Mouse (Mus musculus) midbrain, embryonic 16.5 days (tissue): ENCODE results near the gene Ilf3. TPM values are rescaled to one million over a fixed set of nuclear protein-coding genes. Genes with fewer than 3 reads are reported as not detected.

Experiments
- ATAC-seq: fragments of 200-750 bp; cut with Nextera tagmentation; 2 replicates; pipeline ENCODE4 v1.8.0; 2017; ENCODE audit warnings: moderate TSS enrichment
- H3K27ac ChIP-seq: fragments of 300-500 bp; sonication (generic); 2 replicates; pipeline ENCODE4 v1.5.1; 2014; ENCODE audit warnings: mild to moderate bottlenecking, low read length, mixed read lengths
- H3K27me3 ChIP-seq: fragments of 300-500 bp; sonication (generic); 2 replicates; pipeline ENCODE4 v1.6.1; 2014; ENCODE audit warnings: low read depth, low read length, mixed read lengths; ENCODE audit not compliant: control insufficient read depth, insufficient read depth
- H3K36me3 ChIP-seq: fragments of 300-500 bp; sonication (generic); 2 replicates; pipeline ENCODE4 v1.6.1; 2014; ENCODE audit warnings: mild to moderate bottlenecking, low read length, moderate library complexity, mixed read lengths; ENCODE audit not compliant: control insufficient read depth, insufficient read depth
- H3K4me1 ChIP-seq: fragments of 300-500 bp; sonication (generic); 2 replicates; pipeline ENCODE4 v1.6.1; 2014; ENCODE audit warnings: mild to moderate bottlenecking, low read length, mixed read lengths; ENCODE audit not compliant: control insufficient read depth, insufficient read depth
- H3K4me2 ChIP-seq: fragments of 300-500 bp; sonication (generic); 2 replicates; pipeline ENCODE4 v1.6.1; 2014; ENCODE audit warnings: mild to moderate bottlenecking, low read length, mixed read lengths
- H3K4me3 ChIP-seq: fragments of 300-500 bp; sonication (generic); 2 replicates; pipeline ENCODE4 v1.5.1; 2014; ENCODE audit warnings: low read depth, mild to moderate bottlenecking, low read length, moderate library complexity, mixed read lengths
- H3K9ac ChIP-seq: fragments of 300-500 bp; sonication (generic); 2 replicates; pipeline ENCODE4 v1.6.1; 2014; ENCODE audit warnings: low read depth, low read length, mixed read lengths
- H3K9me3 ChIP-seq: fragments of 300-500 bp; sonication (generic); replicated peaks from 2 replicates; pipeline ENCODE4 v1.6.1; 2014; ENCODE audit warnings: mild to moderate bottlenecking, low read length, mixed read lengths; ENCODE audit not compliant: control insufficient read depth, poor library complexity, severe bottlenecking
- WGBS: fragments of 180-500 bp; shearing (Covaris S2); extraction: QIAGEN DNeasy Blood & Tissue Kit; methylation state at CpG from one replicate; pipeline ENCODE4 v1.1.7; 2014; 5-methylcytosine and 5-hydroxymethylcytosine counted together
- polyA plus RNA-seq: library from polyadenylated mRNA; unstranded; fragments of >200 nt; fragmentation: Nextera tagmentation; extraction: Ambion mirVana; gene quantifications from 2 replicates; pipeline ENCODE4 v1.2.1, GENCODE M21; 2015

Ilf3 gene
- polyA plus RNA-seq, 1 experiment from 2014 or later, result 228 TPM

DNA sequence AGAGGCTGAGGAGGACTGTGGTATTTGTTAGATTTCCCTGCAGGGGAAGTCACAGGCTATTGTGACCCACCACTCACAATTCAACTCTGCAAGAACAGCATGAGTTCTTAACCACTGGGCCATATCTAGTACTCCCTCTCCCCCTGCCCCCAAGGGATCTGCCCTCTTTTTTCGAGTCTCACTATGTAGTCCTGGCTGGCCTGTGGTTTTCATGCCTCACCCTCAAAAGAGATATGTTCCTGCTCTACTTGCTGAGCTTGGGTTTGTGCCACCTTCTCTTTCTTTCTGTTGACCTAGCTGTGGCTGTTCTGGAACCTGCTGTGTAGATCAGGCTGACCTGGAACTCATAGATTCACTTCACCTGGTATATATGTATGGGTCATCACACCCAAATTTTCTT is 4.8 kb downstream of the Ilf3 start:
- no peak overlapping the region for H3K27ac ChIP-seq
- no peaks in the 10 kb centered on the region for H3K36me3 ChIP-seq
- H3K27me3 ChIP-seq, result no peaks in the 10 kb centered on the region
- no peak overlapping the region for H3K9ac ChIP-seq
- 76% methylated on average over 1 of the region's 1 CpGs for WGBS
- no peak overlapping the region for H3K4me2 ChIP-seq
- no peaks in the 10 kb centered on the region for H3K9me3 ChIP-seq
- no peak for ATAC-seq
- H3K4me1 ChIP-seq, result peaks cover 24% of the 10 kb centered on the region
- H3K4me3 ChIP-seq, result no peak overlapping the region

DNA sequence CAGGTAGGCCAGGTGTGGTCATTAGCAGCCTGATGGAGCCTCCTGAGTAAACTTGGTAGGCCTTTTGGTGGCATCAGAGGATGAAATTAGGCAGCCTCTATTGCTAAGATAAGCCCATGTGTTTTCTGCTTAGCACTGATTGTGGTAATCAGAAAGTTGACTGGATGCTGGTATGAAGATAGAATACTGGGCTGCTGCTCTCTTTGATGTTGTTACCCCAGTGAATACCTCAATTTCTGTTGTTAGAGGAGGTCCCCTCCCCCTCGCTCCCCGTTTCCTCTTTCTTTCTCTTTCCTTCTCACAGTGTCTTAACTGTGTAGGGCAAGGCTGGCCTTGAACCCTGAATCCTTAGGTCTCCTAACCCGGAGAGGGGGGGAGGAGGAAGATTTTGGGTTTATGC is 11.5 kb downstream of the Ilf3 start:
- no peak overlapping the region for H3K4me3 ChIP-seq
- 89% methylated on average over 3 of the region's 3 CpGs for WGBS
- no peak for ATAC-seq
- no peak overlapping the region for H3K4me2 ChIP-seq
- H3K9me3 ChIP-seq, result no peaks in the 10 kb centered on the region
- H3K4me1 ChIP-seq, result peaks cover 16% of the 10 kb centered on the region
- no peak overlapping the region for H3K9ac ChIP-seq
- no peaks in the 10 kb centered on the region for H3K27me3 ChIP-seq
- H3K36me3 ChIP-seq, result no peaks in the 10 kb centered on the region
- H3K27ac ChIP-seq, result no peak overlapping the region

DNA sequence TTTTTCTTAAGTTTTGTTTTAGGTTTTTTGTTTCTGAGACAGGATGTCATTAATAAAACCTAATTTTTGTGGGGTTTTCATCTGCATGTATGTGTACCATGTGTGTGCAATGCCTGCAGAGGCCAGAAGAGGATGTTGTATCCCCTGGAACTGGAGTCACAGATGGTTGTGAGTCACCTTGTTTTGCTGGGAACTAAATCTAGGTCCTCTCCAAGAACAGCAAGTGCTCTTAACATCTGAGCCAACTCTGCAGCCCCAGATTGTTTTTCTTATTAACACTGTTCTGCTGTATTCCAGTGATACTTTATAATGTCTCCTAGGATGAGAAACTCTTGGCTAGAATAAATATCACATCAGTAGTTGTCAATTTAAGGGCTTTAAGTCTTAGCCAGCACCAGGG is 13.2 kb downstream of the Ilf3 start:
- H3K36me3 ChIP-seq, result no peaks in the 10 kb centered on the region
- ATAC-seq, result no peak
- peaks cover 19% of the 10 kb centered on the region for H3K4me1 ChIP-seq
- no peak overlapping the region for H3K27ac ChIP-seq
- H3K9me3 ChIP-seq, result no peaks in the 10 kb centered on the region
- H3K27me3 ChIP-seq, result no peaks in the 10 kb centered on the region
- H3K4me3 ChIP-seq, result no peak overlapping the region
- H3K4me2 ChIP-seq, result no peak overlapping the region
- H3K9ac ChIP-seq, result no peak overlapping the region

DNA sequence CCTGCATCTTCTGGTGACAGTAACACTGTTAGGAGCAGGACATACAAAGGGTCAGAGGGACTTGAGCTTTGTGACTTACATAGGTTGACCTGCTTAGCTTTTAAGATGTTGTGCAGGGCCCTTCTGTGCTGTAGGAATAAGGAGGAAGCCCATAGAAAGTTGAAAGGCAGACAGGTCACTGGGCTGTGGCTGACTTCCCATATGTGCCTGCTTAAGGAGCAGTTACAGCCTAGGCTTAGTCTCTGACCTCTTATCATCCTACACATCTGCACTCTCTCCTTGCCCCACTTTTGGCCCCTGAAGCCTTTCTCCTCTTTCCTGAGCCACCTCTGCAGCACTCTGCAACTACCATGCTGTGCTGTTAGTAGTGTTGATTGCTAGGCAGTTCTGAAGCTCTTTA is 16.3 kb downstream of the Ilf3 start:
- no peaks in the 10 kb centered on the region for H3K27me3 ChIP-seq
- H3K4me1 ChIP-seq, result peaks cover 9% of the 10 kb centered on the region
- no peak for ATAC-seq
- H3K36me3 ChIP-seq, result 0 out of 2 replicates have a peak, but pooled peaks cover under 1% of the 10 kb centered on the region
- no peak overlapping the region for H3K27ac ChIP-seq
- H3K4me2 ChIP-seq, result no peak overlapping the region
- no peak overlapping the region for H3K9ac ChIP-seq
- H3K4me3 ChIP-seq, result no peak overlapping the region
- no peaks in the 10 kb centered on the region for H3K9me3 ChIP-seq

DNA sequence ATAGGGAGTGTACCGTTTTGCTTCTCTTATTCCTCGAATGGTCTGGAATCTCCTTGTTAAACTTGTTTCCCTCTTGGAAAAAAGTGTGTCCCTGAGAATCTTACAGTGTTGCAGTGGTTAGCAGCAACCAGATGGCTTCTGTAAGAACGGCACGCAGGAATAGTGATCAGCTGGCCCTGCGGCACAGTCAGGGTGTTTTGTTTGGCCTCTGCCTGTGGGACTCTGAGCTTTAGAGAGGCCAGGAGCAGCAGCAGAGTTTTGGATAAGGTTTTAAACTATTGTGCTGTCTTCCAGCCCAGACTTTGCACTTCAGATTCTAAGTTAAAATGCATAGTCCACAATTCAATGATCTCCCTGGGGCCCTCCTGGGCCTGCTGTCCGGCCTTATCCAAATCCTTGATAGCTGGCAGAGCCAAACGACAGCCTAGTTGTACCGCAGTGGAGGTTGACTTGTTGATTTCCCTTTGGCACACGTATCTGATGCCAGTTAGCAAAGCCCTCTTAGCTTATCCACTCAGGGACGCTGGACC is 25.0 kb downstream of the Ilf3 start:
- Histone ChIP-seq H3K4me1 (no peaks in the 10 kb centered on the region), H3K4me2 (no peak overlapping the region), H3K9me3 (no peaks in the 10 kb centered on the region), H3K4me3 (no peak overlapping the region), H3K27ac (no peak overlapping the region), H3K27me3 (no peaks in the 10 kb centered on the region), H3K36me3 (peaks cover 52% of the 10 kb centered on the region), H3K9ac (no peak overlapping the region)
- WGBS, result 88% methylated on average over 10 of the region's 10 CpGs
- ATAC-seq, result no peak

DNA sequence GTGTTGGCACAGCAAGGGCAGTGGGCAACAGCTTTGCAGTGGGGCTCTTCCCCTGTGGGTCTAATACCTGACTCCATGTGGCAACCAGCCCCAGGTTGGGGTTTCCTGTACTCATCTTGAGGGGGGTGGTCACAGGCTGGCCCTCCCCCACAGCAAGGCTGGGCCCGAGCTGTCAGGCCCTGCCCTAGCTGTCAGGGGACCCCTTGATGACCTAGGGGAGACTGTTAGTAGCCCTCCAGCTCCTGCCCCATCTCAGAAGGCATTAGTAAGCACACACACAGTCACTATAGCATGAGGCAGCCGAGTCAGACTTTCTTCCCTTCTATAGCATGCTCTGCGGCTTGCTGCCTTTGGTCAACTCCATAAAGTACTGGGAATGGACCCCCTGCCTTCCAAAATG is 28.0 kb downstream of the Ilf3 start:
- Histone ChIP-seq H3K4me1 (no peaks in the 10 kb centered on the region), H3K4me3 (no peak overlapping the region), H3K4me2 (no peak overlapping the region), H3K36me3 (peaks cover 62% of the 10 kb centered on the region), H3K9ac (no peak overlapping the region), H3K27ac (no peak overlapping the region), H3K27me3 (no peaks in the 10 kb centered on the region), H3K9me3 (no peaks in the 10 kb centered on the region)
- ATAC-seq, result no peak
- WGBS, result 89% methylated on average over 3 of the region's 3 CpGs

DNA sequence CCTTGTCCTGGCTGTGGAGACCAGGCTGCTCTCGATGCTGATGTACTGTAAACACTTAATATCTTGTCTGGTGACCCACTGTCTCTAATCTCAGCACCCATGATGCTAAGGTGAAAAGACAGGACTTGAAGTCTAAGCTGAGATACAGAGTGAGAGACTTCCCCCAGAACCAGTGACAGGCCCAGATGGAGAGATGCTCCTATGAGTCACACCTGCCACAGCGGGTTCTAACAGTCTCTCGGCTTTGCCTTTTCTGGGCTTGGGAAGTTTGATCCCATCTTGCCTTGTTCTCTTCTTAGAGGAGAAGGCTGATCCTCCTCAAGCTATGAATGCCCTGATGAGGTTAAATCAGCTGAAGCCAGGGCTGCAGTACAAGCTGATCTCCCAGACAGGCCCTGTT is 29.5 kb downstream of the Ilf3 start:
- Histone ChIP-seq H3K36me3 (peaks cover 61% of the 10 kb centered on the region), H3K4me2 (no peak overlapping the region), H3K4me1 (no peaks in the 10 kb centered on the region), H3K9ac (no peak overlapping the region), H3K9me3 (no peaks in the 10 kb centered on the region), H3K27ac (no peak overlapping the region), H3K27me3 (no peaks in the 10 kb centered on the region), H3K4me3 (no peak overlapping the region)
- ATAC-seq, result no peak
- 95% methylated on average over 3 of the region's 3 CpGs for WGBS

DNA sequence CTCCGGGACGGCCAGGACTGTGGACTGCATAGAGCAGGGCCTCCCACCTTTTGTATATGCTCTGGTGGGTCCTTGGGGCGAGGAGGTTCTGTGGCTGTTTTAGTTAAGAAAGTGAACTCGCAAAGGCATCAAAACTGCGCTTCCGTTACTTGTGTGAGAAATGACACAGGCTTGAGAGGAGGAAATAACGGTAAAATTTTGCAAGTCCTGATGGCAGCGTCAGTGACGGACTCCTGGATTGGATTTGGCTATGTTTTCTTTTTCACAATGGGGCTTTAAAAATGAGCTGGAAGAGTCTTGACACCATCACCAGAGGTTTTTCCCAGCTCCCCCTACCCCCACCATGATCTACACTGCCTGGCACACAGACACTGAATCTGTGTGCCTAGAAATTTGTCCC is 33.4 kb downstream of the Ilf3 start:
- Histone ChIP-seq H3K36me3 (peaks cover 55% of the 10 kb centered on the region), H3K27me3 (no peaks in the 10 kb centered on the region), H3K4me3 (no peak overlapping the region), H3K9me3 (no peaks in the 10 kb centered on the region), H3K9ac (no peak overlapping the region), H3K27ac (no peak overlapping the region), H3K4me2 (no peak overlapping the region), H3K4me1 (no peaks in the 10 kb centered on the region)
- WGBS, result 94% methylated on average over 9 of the region's 9 CpGs
- ATAC-seq, result no peak

DNA sequence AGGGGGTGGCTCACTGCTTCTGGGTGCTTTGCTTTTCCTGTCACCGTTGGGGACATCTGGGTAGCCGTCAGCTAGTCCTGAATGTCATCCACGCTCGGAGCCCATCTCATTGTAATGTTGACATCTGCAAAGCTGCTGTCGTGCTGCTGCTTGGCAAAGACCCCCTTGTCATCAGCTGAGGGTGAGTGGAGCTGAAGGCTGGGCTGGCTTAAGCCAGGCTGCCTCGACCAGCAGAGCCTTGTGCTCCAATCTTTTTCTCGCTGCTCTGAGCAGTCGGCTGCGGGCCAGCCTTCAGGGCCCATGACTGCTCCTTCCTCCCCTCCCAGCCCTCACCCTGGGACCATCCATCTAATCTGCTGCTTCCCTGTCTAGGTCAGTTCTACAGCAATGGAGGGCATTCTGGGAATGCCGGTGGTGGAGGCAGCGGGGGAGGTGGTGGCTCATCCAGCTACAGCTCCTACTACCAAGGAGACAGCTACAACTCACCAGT is 35.1 kb downstream of the Ilf3 start:
- H3K36me3 ChIP-seq, result peaks cover 54% of the 10 kb centered on the region
- no peaks in the 10 kb centered on the region for H3K27me3 ChIP-seq
- WGBS, result 91% methylated on average over 11 of the region's 11 CpGs
- H3K9ac ChIP-seq, result no peak overlapping the region
- H3K4me3 ChIP-seq, result no peak overlapping the region
- no peaks in the 10 kb centered on the region for H3K4me1 ChIP-seq
- no peak overlapping the region for H3K4me2 ChIP-seq
- no peak overlapping the region for H3K27ac ChIP-seq
- ATAC-seq, result no peak
- no peaks in the 10 kb centered on the region for H3K9me3 ChIP-seq
